Comparison of ENCODE assay signal across 10 mouse cellular contexts in the genomic region with DNA sequence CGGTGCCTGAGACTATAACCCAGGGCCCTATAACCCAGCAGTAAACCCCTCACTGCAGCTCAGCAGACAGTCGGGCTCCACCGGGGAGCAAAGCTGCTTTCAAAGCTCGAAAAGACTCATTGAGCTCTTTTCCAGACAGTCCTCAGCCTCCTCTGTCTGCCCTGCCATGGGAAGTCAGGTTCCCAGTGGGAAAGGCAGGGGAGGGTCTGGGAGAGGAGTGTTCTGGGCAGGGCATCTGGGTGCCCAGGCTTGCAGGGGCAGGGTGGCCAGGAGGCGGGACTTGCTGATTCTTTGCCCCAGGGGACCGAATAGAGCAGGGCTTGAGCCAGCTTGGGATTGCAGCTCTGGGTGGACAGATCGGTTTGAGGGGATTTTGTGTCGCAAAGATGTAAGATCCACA. TPM values are rescaled to one million over a fixed set of nuclear protein-coding genes. Genes with fewer than 3 reads are reported as not detected.
DNase-seq lines count a peak whose midpoint lies in the region; ATAC-seq and TF ChIP-seq lines count a peak whose summit lies in the region.
"Had no signal": no experiment of that assay in that cellular context is flagged by ENCODE, and none has a peak within 500 bp of the region (broad histone marks: within the 10 kb centered on the region; RNA-seq: fewer than 3 reads in every experiment).

No protein-coding gene starts in this region.

- TF ChIP-seq CTCF in layer of hippocampus, adult 2 months (conservative IDR thresholded peaks at IDR 0.05) = no peak

- WGBS in hindbrain, embryonic 12.5 days = 32% methylated on average over 8 of the region's 8 CpGs
- WGBS in hindbrain, embryonic 11.5 days = 42% methylated on average over 8 of the region's 8 CpGs
- WGBS in limb, embryonic 12.5 days = 12% methylated on average over 8 of the region's 8 CpGs

- peaks cover 4% of the 10 kb centered on the region; the same call in 1 of the 2 replicates for H3K27me3 ChIP-seq in hindbrain, embryonic 12.5 days
- H3K27me3 ChIP-seq in hindbrain, embryonic 11.5 days (ENCODE audit: control insufficient read depth, insufficient read depth, low read length) = no peaks in the 10 kb centered on the region
- peaks cover 25% of the 10 kb centered on the region for H3K27me3 ChIP-seq in limb, embryonic 12.5 days

- no peak overlapping the region for H3K4me3 ChIP-seq in hindbrain, embryonic 12.5 days
- no peak overlapping the region for H3K4me3 ChIP-seq in hindbrain, embryonic 11.5 days (ENCODE audit: low read depth, low read length)
- H3K4me3 ChIP-seq in brown adipose tissue, adult 24 weeks (ENCODE audit: insufficient read depth, low read depth, low read length) = no peak overlapping the region
- H3K4me3 ChIP-seq in limb, embryonic 12.5 days (replicated peaks) = no peak overlapping the region
- no peak overlapping the region for H3K4me3 ChIP-seq in layer of hippocampus, adult 2 months

- H3K4me1 ChIP-seq in hindbrain, embryonic 12.5 days = peaks cover 24% of the 10 kb centered on the region
- H3K4me1 ChIP-seq in hindbrain, embryonic 11.5 days (replicated peaks; ENCODE audit: control insufficient read depth, insufficient read depth, low read length) = peaks cover 3% of the 10 kb centered on the region
- peaks cover 27% of the 10 kb centered on the region for H3K4me1 ChIP-seq in brown adipose tissue, adult 24 weeks (ENCODE audit: control insufficient read depth, insufficient read depth, insufficient read length, low read length)
- H3K4me1 ChIP-seq in limb, embryonic 12.5 days (replicated peaks) = peaks cover 61% of the 10 kb centered on the region

- no peaks in the 10 kb centered on the region for H3K9me3 ChIP-seq in hindbrain, embryonic 12.5 days (replicated peaks)
- H3K9me3 ChIP-seq in hindbrain, embryonic 11.5 days (ENCODE audit: control insufficient read depth, low read length) = no peaks in the 10 kb centered on the region
- H3K9me3 ChIP-seq in limb, embryonic 12.5 days = no peaks in the 10 kb centered on the region

- H3K9ac ChIP-seq in hindbrain, embryonic 12.5 days = peak overlapping the region; percentile 14; the same call in 1 of the 2 replicates
- no peak overlapping the region; the same call in 1 of the 2 replicates for H3K9ac ChIP-seq in hindbrain, embryonic 11.5 days (ENCODE audit: low read depth, low read length)
- peak overlapping the region; percentile 23; the same call in 1 of the 2 replicates for H3K9ac ChIP-seq in limb, embryonic 12.5 days (replicated peaks)

- peak; percentile 27 for DNase-seq in adrenal gland, postnatal 10 days
- no peak for DNase-seq in adrenal gland, postnatal 4 days (ENCODE audit: low spot score in 2 of 2)
- no peak for DNase-seq in hindbrain, embryonic 11.5 days (ENCODE audit: low spot score)
- DNase-seq in layer of hippocampus, adult 2 months (ENCODE audit: low spot score in 2 of 2) = no peak
- DNase-seq in left cerebral cortex, adult 9 months (ENCODE audit: low spot score in 2 of 2) = no peak
- DNase-seq: cerebellum, adult 11-12 months; lung, postnatal 10 days had no signal

- H3K4me2 ChIP-seq in hindbrain, embryonic 12.5 days (replicated peaks) = no peak overlapping the region
- H3K4me2 ChIP-seq in hindbrain, embryonic 11.5 days (replicated peaks; ENCODE audit: low read depth, low read length) = no peak overlapping the region
- peak overlapping the region; percentile 28 for H3K4me2 ChIP-seq in limb, embryonic 12.5 days

- ATAC-seq in hindbrain, embryonic 12.5 days (ENCODE audit: low FRiP score) = 0 out of 2 replicates have a peak, but pooled peaks have one; percentile 19
- no peak for ATAC-seq in hindbrain, embryonic 11.5 days (ENCODE audit: low FRiP score)
- ATAC-seq in limb, embryonic 12.5 days (ENCODE audit: insufficient number of reproducible peaks, insufficient read depth, low FRiP score, low TSS enrichment, low read depth) = peak; percentile 48

- H3K36me3 ChIP-seq in hindbrain, embryonic 12.5 days = no peaks in the 10 kb centered on the region; the same call in 1 of the 2 replicates
- H3K36me3 ChIP-seq in hindbrain, embryonic 11.5 days (ENCODE audit: control insufficient read depth, insufficient read depth, low read length) = no peaks in the 10 kb centered on the region
- no peaks in the 10 kb centered on the region for H3K36me3 ChIP-seq in limb, embryonic 12.5 days

- H3K27ac ChIP-seq in hindbrain, embryonic 12.5 days = no peak overlapping the region
- no peak overlapping the region for H3K27ac ChIP-seq in hindbrain, embryonic 11.5 days (ENCODE audit: low read depth, low read length)
- peak overlapping the region; percentile 46 for H3K27ac ChIP-seq in brown adipose tissue, adult 24 weeks (replicated peaks; ENCODE audit: low read depth, low read length)
- H3K27ac ChIP-seq in limb, embryonic 12.5 days = peak overlapping the region; percentile 84
- no peak overlapping the region for H3K27ac ChIP-seq in layer of hippocampus, adult 2 months

RNA-seq across cellular contexts. Expression of gene Lax1, which starts 52.6 kb away (rescaled TPM):
- 1 to 10 TPM; 1.7 to 2.0 TPM for total RNA-seq in adrenal gland, postnatal 10 days (2021)
- total RNA-seq in adrenal gland, postnatal 4 days (2021) = under 1 TPM; 0.42 to 0.73 TPM
- 0.12 and 0.33 TPM in 2 replicates for polyA plus RNA-seq in hindbrain, embryonic 12.5 days (2016; fragmentation: Nextera tagmentation; extraction: Ambion mirVana)
- polyA plus RNA-seq in hindbrain, embryonic 11.5 days (2014; fragmentation: Nextera tagmentation; extraction: Ambion mirVana) = 0.12 and 0.22 TPM in 2 replicates
- not detected in 2 replicates for polyA plus RNA-seq in brown adipose tissue, adult 24 weeks (2012; ENCODE audit: insufficient read depth, insufficient read length, missing spikeins)
- polyA plus RNA-seq in limb, embryonic 12.5 days (2016; fragmentation: Nextera tagmentation; extraction: Ambion mirVana) = 1.1 and 1.3 TPM in 2 replicates
- total RNA-seq in layer of hippocampus, adult 2 months (2021) = under 1 TPM in 1 of 2 experiments, not detected in 1; 0.15 TPM

RNA-seq across cellular contexts. Expression of gene Atp2b4, which starts 58.3 kb away (rescaled TPM):
- total RNA-seq in adrenal gland, postnatal 10 days (2021) = 10 to 100 TPM; 33.3 to 40.3 TPM
- 10 to 100 TPM; 49.9 to 55.6 TPM for total RNA-seq in adrenal gland, postnatal 4 days (2021)
- polyA plus RNA-seq in hindbrain, embryonic 12.5 days (2016; fragmentation: Nextera tagmentation; extraction: Ambion mirVana) = 12.2 and 16.3 TPM in 2 replicates
- polyA plus RNA-seq in hindbrain, embryonic 11.5 days (2014; fragmentation: Nextera tagmentation; extraction: Ambion mirVana) = 8.7 and 15.3 TPM in 2 replicates
- polyA plus RNA-seq in brown adipose tissue, adult 24 weeks (2012; ENCODE audit: insufficient read depth, insufficient read length, missing spikeins) = 7.3 and 9.6 TPM in 2 replicates
- polyA plus RNA-seq in limb, embryonic 12.5 days (2016; fragmentation: Nextera tagmentation; extraction: Ambion mirVana) = 8.5 and 9.4 TPM in 2 replicates
- 10 to 100 TPM; 78.4 to 89.6 TPM for total RNA-seq in layer of hippocampus, adult 2 months (2021)

Comparison
In these comparisons a context has a peak if more than half of its experiments do, and no peak if none do; other contexts are left out.
1. H3K27ac ChIP-seq: peak in brown adipose tissue, adult 24 weeks (single experiment) and limb, embryonic 12.5 days (single experiment); none in hindbrain, embryonic 12.5 days (single experiment), hindbrain, embryonic 11.5 days (single experiment) and layer of hippocampus, adult 2 months (single experiment).